Mouse (Mus musculus): ENCODE data around the gene Spata17. TPM values are rescaled to one million over a fixed set of nuclear protein-coding genes. Genes with fewer than 3 reads are reported as not detected.
A peak's percentile ranks its signal among the peaks of the same experiment; 100 is the strongest.

The Spata17 gene
- polyA plus RNA-seq, 1 experiment, result 0.19 TPM

DNA sequence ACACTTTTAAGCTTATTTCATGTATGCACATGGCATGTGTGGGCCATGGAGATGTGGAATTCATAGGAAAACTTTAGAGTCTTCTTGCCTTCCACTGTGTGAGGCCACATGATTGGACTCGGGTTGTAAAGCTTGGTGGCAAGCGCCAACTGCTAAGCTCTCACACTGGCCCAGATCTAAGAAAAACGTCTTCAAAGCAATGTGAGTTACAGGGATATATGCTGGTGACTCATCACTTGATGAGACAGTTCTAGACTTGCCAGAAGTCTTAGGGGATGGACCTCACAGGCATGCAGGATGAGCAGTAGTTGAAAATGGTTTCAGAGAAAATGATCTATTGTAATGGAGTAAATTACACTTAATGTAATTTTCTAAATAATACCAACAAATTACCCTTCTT lies 114.6 kb downstream of the Spata17 start:
- DNase-seq (ENCODE audit: low read depth, low spot score), result no peak
- WGBS, result 58% methylated on average over 3 of the region's 3 CpGs

DNA sequence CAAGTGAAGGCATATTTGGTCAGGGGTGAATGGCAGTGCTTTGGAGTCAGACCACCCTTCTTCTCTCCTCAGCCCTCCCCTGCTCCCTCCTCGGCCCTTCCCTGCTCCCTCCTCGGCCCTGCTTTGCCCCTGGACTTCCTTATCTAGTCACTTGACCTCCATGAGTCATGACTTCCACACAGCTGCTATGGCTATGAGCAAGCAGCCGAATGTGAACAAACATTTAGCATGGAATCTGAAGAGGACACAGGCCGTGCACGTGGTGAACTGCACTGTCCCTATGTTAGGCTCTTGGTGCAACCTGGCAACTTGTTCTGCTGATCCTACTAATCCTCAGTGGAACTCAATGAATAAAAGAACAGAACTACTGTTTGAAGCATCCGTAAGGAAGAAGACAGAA lies 117.0 kb downstream of the Spata17 start:
- DNase-seq (ENCODE audit: low read depth, low spot score), result no peak
- WGBS, result 38% methylated on average over 6 of the region's 6 CpGs

DNA sequence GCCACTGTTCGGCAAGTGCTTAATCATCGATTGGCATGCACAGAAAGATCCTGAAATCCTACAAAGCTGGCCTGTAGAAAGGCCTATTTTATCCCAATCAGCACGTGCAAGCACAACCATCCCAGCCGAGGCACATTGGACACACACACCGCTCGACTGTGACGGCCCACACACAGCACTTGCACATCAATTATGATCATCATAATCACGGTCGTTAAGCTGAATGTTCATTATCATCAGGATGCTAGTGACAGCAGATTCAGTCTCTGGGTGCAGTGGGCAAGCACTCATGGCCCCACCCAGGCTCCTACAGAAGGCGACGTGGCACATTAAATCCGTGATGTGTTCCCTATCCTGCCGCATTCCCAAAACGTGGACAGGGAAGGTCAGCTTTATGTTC lies 122.7 kb downstream of the Spata17 start:
- WGBS, result 88% methylated on average over 14 of the region's 14 CpGs
- no peak for DNase-seq (ENCODE audit: low read depth, low spot score)

DNA sequence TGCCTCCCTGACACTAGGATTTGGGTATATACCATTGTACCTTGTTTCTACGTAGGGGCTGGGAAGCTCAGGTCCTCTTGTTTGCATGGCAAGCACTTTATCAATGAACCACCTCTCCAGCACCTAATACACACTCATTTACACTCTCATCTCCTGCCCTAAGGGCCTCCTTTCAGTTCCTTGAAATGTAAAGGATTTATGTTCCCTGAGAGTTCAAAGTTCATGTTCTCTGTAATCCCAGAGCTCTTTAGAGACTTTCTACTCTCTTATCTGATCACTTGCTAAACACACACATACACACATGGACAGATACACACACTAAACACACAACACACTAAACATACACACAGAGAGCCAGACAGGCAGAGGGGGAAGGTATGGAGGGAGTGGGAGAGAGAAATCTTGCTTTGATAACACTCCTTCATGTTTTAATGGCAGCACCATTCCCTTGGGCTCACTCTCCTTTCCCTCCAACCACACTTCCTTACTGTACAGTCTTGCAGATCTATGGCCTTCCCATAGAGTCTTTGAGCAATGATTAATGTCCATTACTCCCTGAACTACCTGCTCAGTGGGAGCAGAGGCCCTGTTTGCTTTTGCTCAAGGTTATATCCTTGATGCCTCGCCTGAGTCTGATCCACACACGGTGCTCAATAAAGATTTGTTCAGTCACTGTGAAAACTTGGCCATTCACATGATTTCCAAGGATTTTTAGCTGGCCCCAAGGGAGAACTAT lies 126.4 kb downstream of the Spata17 start:
- 21% methylated on average over 3 of the region's 3 CpGs for WGBS
- DNase-seq (ENCODE audit: low read depth, low spot score), result no peak

DNA sequence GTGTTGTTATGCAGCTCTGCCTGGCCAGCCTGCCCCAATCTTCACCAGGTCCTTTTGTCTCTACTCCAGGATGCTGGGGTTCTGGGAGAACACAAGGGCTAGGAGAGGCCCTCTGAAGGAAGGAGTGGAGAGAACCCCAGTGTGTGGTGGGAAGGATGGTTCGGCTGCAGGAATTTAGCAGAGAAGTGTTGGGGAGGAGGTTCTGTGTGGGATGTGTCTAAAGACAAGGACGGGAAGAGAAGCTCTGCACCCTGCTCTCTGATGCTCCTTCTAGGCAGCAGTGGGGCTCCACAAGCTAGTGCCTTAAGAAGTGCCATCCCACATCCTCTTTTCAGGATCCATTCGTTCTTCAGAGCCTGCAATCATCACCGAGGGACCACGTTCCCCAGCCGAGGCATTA lies 129.2 kb downstream of the Spata17 start:
- 79% methylated on average over 6 of the region's 6 CpGs for WGBS
- DNase-seq (ENCODE audit: low read depth, low spot score), result no peak

DNA sequence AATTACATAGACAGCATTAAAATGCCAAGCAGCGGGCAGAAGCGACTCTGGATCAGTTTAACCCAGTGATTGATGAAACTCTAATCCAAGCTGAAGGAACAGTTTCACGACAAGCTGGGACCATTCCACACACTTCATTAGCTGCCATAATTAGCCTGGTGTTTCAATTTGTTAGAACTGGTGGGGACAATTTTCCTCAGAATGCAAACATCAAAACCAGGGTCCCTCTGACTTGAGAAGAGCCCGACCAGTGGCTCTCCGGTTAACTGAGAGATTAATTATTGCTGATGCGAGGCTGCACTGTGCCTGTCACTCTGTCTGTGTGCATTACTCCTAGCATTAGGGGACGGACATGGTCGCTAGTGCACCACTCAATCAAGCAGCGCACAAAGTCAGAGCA lies 137.9 kb downstream of the Spata17 start:
- WGBS, result 71% methylated on average over 9 of the region's 9 CpGs
- DNase-seq (ENCODE audit: low read depth, low spot score), result no peak

DNA sequence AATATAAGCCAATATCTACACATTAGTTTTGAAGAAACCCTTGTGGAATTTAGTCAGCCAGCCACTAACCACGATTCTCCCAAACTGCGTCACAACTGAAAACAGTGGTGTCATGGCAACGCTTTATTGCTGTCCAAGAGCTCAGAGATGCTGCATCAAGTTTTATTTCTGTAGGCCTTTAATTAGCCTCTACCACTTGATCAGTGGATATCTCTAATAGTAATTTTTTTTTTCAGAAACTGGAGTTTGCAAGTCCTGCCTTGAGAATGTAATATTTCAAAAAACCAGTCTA lies 138.3 kb downstream of the Spata17 start:
- 57% methylated on average over 3 of the region's 3 CpGs for WGBS
- no peak for DNase-seq (ENCODE audit: low read depth, low spot score)

DNA sequence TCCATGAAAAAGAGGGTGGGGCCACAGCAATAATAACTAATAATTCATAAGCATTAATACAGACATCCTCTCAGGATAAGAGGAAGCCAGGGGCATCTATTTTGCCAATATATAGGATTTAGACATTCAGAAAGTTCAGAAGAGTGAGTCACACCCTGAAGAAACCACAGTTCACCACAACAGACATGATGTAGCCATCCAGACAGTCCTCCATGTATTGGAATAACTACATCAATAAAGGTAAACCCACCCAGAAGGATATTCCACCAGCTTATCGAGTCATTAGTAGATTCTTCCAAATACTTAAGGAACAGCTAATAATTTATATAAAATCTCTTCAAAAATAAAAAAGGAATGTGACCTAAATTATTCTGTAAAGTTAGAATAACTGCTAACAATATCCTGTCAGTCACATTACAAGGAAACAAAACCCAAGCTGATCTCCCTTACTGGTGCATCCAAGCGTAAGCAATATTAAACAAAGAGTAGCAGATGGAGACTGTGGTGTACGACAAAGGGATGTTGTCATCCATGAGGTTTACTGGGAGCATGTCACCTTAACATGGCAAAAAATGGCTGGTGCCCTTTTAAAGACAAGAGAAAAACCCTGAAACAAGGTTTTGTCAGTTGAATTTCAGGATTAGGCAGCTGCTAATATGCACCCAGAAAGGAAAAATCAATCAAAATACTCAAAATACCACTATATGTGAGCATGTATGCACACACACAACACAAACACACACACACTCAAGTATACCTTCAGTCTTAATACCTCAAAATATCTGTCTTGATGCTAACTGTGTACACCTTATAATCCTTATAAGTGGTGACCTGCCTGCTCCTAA lies 138.8 kb downstream of the Spata17 start:
- WGBS, result 80% methylated on average over 3 of the region's 3 CpGs

DNA sequence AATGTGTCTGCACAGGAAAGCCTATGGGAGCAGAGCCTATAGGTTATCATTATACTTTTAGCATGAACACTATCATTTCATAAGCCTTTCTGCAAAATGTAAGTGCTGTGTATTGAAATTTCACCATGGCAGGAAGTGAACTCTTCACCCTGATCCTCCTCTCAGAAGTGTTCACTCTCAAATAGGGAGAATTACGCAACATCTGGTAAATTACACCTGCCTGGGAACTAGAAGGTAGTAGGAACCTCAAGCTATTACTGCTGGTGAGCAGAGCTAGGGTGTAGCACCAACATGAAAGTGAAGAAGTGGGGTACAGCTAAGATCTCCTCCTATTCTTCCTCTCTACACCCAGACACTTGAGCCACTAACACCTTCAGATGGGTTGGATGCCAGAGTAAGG lies 155.4 kb downstream of the Spata17 start:
- no peak for DNase-seq (ENCODE audit: low read depth, low spot score)
- WGBS, result 57% methylated on average over 1 of the region's 1 CpGs

More for the DNA sequence above, 138.8 kb downstream of the Spata17 start:
- no peak for DNase-seq (ENCODE audit: low read depth, low spot score)

DNA sequence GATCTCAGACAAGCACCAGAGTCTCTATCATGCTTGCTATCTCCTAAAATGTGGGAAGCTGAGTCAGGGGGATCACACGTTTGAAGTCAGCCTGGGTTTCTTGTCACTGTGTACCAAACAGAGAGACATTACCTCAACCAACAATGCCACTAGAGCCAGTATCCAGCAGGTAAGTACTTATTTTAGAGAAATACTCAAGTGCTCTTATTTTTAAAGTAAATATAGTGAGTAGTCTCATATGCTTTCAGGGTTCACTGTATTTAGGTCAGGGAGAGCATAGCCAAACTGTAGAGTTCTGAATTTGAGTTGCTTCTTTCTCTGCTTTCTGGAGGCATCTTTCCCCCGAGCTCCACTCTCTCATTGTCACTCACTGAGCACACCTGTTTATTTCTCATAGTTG lies 160.9 kb downstream of the Spata17 start:
- 77% methylated on average over 2 of the region's 2 CpGs for WGBS

DNA sequence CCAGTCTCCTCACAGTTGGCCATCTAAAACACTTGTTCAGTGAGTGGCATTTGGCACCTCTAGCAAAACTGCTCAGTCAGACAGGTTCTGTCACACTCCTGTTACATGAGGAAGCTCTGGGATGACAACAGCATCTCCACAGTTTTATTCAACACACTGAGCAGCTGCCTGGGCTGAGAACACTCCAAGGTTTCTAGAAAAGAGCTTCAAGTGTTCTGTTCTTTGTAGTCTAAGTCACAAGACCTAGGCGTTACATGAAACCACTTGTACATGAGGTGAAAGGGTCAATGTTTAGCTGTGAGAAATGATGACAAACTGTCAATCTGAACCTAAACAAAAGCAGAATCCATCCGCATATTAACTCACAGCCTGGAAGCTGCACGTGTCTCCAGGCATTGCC lies 161.4 kb downstream of the Spata17 start:
- 80% methylated on average over 3 of the region's 3 CpGs for WGBS
- no peak for DNase-seq (ENCODE audit: low read depth, low spot score)

More for the DNA sequence above, 160.9 kb downstream of the Spata17 start:
- no peak for DNase-seq (ENCODE audit: low read depth, low spot score)

DNA sequence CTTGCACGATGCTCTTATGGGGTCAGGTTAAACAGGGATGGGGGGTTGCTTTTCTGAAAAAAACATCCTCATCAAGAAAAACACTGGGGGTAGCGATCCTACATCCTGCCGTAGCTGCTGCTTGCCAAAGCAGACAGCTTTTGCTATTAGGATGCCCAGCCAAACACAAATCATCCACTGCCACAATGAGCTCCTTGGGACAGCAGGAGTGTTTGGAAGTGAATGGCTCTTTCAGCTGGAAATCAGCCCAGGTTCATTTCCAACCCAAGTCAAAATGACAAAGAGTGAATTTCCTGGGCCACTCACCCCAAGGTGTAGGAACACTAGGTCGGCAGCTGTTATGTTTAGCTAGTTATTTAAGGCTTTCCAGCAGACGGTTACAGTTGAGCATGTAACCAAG lies 162.7 kb downstream of the Spata17 start:
- WGBS, result 65% methylated on average over 5 of the region's 5 CpGs

DNA sequence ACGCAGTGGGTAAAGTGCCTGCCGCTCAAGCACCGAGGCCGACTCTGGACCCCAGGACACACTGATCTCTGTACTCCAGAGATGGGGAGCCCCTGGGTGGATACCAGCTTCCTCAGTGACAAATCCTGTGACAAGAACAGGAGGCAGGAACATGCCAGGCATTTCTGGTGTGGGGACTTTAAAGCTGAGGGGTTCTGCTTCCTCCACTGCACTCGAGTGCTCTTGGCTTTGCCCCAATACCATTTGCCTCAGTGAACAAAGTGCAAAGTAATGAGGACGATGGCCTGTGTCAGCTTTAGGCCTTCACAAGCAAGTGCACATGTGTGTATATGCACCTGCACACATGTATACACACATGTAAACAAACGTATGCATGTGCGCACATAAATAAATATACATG lies 164.0 kb downstream of the Spata17 start:
- no peak for DNase-seq (ENCODE audit: low read depth, low spot score)
- 80% methylated on average over 8 of the region's 8 CpGs for WGBS

More for the DNA sequence above, 162.7 kb downstream of the Spata17 start:
- no peak for DNase-seq (ENCODE audit: low read depth, low spot score)

DNA sequence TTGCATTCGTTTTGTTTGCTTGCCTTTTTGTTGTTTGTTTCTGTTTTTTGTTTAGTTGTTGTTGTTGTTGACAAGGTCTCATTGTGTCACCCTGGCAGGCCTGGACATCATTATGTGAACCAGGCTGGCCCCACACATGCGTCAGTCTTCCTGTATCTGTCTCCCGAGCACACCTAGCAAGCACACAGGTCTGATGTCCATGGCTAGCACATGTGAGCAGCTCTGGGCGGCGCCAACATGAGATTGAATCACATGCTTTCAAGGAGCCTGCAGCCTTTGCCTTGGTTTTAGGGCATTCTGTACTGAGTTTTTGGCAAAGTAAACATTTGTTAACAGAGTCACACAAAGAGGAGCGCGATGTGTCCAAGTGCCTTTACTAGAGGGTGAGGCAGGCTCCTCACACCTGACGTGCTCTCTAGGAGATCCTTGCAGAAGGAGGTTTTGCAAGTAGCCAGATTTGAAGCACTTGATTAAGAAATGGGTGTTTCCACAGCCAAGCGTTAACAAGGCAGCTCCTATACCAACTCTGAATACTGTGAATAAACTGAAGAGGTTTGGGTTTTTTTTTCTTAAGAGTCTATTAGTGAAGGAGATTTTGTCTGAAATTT lies 166.5 kb downstream of the Spata17 start:
- no peak for DNase-seq (ENCODE audit: low read depth, low spot score)
- 88% methylated on average over 9 of the region's 9 CpGs for WGBS

DNA sequence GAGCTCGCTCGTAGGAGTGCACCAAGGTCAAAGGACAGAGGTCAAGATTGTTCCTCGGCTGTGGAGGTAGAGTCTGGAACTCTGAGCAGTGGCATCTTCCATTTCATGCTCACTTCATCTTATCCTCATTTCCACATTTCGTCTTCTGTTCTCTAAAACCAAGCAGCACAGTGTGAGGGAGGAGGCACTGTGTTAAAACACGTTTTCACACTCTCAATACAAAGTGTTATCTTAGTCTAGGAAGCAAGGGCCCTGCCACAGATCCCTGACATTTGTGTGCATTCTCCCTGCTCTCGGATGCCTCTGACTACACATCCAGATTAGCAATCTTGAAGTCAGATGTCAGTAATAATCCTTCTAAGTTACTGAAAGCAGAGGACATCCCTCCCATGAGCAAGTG lies 170.5 kb downstream of the Spata17 start:
- WGBS, result 63% methylated on average over 6 of the region's 6 CpGs

DNA sequence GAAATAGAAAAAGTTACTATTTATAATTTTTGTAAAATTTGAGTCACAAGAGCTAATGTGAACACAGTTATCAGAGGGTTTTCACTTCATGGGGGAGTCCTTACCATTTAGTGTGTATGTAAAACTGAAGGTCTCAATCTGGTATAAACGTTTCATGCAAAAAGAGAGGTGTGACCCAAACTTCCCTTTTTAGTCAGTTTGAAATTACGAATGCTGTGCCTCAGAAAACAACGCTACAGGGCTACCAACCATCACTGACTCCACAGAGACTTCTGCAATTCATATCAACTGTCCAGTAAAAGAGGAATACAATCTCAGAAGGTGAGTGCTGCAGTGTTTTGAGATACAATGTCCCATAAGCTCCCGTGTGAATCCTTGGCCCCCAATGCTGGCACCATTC lies 175.5 kb downstream of the Spata17 start:
- 76% methylated on average over 4 of the region's 4 CpGs for WGBS

More for the DNA sequence above, 170.5 kb downstream of the Spata17 start:
- DNase-seq (ENCODE audit: low read depth, low spot score), result no peak

DNA sequence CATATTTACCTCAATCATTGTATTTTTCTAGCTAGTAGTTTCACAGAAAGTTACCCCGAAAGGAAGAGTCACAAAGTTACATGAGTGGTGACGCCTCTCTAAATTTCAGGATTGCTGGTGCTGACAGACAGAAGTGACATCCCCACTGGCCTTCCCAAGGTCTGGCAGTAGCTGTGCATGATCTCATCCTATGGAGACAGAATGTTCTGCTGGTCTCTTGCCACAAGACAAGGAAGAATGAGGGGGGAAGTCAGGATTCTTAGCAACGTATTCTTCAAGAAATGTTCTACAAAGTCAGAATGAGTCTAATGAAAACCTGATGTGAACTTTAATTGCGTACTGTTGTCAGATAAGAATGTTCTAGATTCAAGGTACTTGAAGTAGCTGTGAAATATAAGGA lies 179.5 kb downstream of the Spata17 start:
- WGBS, result 92% methylated on average over 4 of the region's 4 CpGs
- no peak for DNase-seq (ENCODE audit: low read depth, low spot score)

More for the DNA sequence above, 175.5 kb downstream of the Spata17 start:
- DNase-seq (ENCODE audit: low read depth, low spot score), result no peak

DNA sequence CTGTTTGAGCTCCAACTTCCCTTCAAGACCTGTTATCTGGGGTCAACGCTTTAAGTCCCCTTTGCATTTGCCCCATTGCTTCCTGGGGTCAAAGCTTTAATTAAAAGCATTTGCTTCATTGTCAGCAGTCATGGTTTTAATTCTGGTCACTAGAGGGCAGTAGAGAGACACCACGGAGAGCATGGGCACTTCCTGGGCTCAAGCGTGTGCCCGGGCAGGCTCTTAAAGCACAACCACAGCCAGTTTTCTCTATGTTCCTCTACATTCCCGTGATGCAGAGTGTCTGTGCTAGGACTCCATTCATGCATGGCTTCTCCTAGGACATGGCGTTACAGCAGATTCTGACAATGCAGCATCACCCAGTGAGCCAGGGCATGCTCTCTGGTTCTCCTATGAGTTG lies 183.5 kb downstream of the Spata17 start:
- DNase-seq (ENCODE audit: low read depth, low spot score), result peak; percentile 38
- 16% methylated on average over 6 of the region's 6 CpGs for WGBS

DNA sequence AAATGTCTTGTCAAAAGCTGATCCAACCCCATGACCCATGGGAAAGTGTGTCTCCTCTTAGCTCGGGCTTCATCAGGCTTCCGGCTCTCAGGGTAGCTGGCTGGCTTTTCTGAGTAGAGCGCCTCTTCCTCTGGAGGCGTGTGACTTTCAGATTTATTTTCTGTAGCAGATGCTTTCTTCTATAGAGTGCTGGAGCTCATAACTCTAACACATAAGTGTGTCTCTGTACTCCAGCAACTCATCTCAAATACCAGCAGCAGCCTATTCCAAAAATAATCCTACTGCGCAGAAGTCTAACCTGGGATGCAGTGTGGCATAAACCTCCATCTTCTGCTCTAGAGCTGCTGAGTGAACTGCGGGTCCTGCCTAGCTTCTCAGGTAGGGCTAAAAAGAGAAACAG lies 186.4 kb downstream of the Spata17 start:
- 86% methylated on average over 6 of the region's 6 CpGs for WGBS
- DNase-seq (ENCODE audit: low read depth, low spot score), result no peak

DNA sequence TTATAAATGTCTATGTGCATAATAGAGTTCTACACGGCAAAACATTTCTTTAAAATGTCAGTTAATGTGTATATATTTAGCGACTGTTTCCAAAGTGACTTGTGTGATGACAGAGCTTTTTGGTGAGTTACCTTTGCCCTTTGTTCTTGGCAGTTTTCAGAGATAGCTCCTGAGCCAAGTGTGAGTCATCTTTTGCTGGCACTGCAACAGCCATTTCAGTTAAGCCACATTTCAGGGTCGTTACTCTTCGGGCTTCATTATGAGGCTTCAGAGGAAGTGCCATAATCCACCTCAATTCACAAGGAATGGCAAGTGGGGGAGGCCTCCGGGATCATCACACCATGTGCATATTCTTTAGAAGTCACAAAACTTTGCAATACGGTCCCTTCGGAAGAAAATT lies 195.3 kb downstream of the Spata17 start:
- DNase-seq (ENCODE audit: low read depth, low spot score), result peak; percentile 8
- 34% methylated on average over 7 of the region's 7 CpGs for WGBS

DNA sequence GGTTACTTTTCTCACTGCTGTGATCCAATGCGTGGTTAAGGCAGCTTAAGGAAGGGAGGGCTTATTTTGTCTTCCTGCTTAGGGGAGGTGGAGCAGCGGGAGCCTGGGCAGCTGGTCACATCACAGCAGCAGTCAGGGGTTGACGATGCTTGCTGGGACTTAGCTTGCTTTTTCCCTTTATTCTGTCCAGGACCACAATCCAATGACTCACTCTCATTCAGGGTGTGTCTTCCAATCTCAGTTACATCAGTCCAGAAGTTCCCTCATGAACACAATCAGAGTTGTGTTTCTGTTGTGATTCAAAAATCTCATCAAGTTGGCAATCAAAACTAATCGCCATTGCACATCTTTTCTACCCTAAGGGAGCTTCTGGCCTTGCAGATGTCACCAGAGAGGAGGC lies 199.1 kb downstream of the Spata17 start:
- no peak for DNase-seq (ENCODE audit: low read depth, low spot score)
- WGBS, result 55% methylated on average over 4 of the region's 4 CpGs
